Mouse (Mus musculus) cerebellum, adult 18-20 months (tissue): ENCODE results near the gene Gucy2f.
"Not testable (repeated sequence)": the region's sequence is repeated elsewhere in the genome, so short reads cannot be mapped to it uniquely, and the experiment has no call there.

ENCODE experiments used
- DNase-seq, 2 experiments: peaks; one replicate each; pipeline ENCODE4 v3.0.0; 2021

The Gucy2f gene

GRCm38 (mm10) chrX:142196831-142197230 is at the start of gene Gucy2f:
Gucy2f (minus strand) TSS chrX:142196931.
- no peak for DNase-seq

GRCm38 (mm10) chrX:142245682-142246327 is 49.1 kb upstream of the Gucy2f start:
- no peak for DNase-seq

- DNase-seq = no peak
Observed at GRCm38 (mm10) chrX:142237101-142237500, 40.4 kb upstream of the Gucy2f start.

GRCm38 (mm10) chrX:142236146-142236545 is 39.4 kb upstream of the Gucy2f start:
- DNase-seq = not testable (repeated sequence)

DNA sequence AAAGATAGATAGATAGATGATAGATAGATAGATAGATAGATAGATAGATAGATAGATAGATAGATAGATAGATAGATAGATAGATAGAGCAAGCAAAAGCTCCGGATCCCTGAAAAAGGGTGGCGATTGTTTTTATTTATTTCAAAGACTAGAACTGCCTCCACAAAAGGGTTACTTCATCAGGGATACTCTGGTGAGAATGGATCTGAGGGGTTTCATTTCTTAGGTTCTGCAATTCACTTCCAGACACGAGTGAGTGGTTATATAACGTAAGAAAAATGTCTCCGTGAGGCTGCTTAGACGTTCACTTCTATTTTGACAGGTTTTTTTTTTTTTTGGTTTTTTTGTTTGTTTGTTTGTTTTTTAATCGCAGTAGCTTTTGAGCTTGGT is 32.0 kb upstream of the Gucy2f start:
- peak in 1 of 2 experiments; percentile 11 for DNase-seq

- DNase-seq = peak; percentile 77 to 81
Observed at GRCm38 (mm10) chrX:142228055-142228768, 31.5 kb upstream of the Gucy2f start.

- peak in 1 of 2 experiments; percentile 16 for DNase-seq
Observed at GRCm38 (mm10) chrX:142227398-142228054, 30.8 kb upstream of the Gucy2f start.

GRCm38 (mm10) chrX:142226542-142226941 is 29.8 kb upstream of the Gucy2f start, which contains the start of gene Nxt2:
Nxt2 (plus strand) TSS chrX:142226770.
- DNase-seq = no peak

- peak; percentile 19 to 51 for DNase-seq
Observed at GRCm38 (mm10) chrX:142200295-142200694, 3.6 kb upstream of the Gucy2f start.

- DNase-seq = no peak
Observed at GRCm38 (mm10) chrX:142195551-142195950, 1.2 kb downstream of the Gucy2f start.

GRCm38 (mm10) chrX:142194420-142194819 is 2.3 kb downstream of the Gucy2f start:
- DNase-seq = peak; percentile 8 to 15

GRCm38 (mm10) chrX:142190355-142190754 is 6.4 kb downstream of the Gucy2f start:
- DNase-seq = no peak

DNA sequence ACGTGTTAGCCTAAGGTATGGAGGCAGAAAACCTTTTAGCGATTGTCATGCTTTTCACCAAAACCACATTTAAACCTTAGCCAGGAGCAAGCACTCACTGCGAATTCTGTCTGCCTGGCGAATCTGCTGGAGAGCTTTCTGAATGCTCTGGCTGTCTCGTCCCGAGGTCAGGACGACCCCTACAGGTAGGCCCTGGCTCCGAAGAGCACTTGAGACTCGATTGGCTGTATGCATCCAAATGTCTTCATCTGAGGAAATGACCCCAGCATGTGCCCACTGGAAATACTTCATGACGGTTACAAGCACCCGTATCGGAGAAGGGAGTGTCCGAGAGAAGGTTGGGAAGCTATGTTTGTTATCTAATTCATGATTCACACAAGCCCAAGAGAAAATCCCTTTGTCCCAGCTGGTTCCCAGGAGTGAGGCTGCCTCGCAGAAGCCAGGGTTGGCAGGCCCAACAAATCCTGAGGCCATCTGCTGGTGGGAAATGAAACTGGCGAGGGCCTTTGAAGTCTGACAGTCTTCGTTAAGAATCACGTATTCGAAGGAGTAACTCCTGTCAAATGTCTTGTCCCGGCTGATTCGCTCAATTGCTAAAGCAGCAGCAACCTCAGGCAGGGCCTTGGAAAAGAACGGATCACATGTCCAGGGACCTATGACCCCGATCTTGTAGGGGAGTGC is 7.6 kb downstream of the Gucy2f start:
- DNase-seq = peak; percentile 37 to 48

- no peak for DNase-seq
Observed at GRCm38 (mm10) chrX:142182026-142182425, 14.7 kb downstream of the Gucy2f start.

GRCm38 (mm10) chrX:142176981-142177380 is 19.8 kb downstream of the Gucy2f start:
- no peak for DNase-seq

GRCm38 (mm10) chrX:142115779-142116178 is 81.0 kb downstream of the Gucy2f start:
- DNase-seq = no peak

- DNase-seq = no peak
Observed at GRCm38 (mm10) chrX:142111236-142111635, 85.5 kb downstream of the Gucy2f start.

DNA sequence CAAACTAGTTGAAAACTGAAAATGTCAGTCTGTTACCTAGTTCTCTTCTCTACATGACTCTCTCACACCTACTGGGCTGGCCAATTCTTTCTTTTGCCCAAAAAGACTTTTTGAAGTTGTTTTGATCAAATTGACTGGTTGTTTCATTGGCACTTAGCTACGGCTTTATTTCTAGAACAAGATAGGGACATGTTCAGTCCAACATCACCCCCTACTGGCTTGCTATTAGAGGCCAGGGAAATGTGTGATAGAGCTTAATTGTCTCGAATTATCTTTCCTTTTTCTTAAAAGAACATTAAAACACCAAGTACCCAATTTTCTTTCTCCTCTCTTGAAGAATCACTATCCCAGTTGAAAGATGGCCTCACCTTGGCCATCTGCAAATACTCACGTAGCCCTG is 99.8 kb downstream of the Gucy2f start:
- DNase-seq = no peak

GRCm38 (mm10) chrX:142095579-142095978 is 101.2 kb downstream of the Gucy2f start:
- no peak for DNase-seq

DNA sequence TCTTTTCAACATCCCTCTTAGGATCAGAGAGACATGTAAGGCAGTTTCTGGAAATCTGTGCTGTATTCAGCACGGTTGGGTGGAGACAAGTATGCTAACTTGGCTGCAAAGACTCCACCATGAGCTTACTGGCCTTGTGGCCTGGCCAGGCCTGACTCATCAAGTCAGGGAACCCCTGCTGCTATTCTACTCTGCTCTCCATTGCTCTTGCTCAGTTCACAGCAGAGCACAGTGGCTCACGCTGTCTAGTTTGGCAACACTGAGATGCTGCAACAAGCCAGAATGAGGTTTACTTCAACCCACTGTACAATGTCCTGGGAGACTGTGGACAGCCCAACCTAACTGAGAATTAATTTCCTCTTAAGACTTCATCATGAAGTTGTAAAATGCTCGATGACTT is 134.1 kb downstream of the Gucy2f start:
- DNase-seq = peak in 1 of 2 experiments; percentile 10
